Mouse (Mus musculus) hematopoietic stem cell, adult 5-6 weeks (primary cell): ENCODE measurements at regions not wholly inside any gene's neighbourhood (a gene's known extent, or its start where the extent isn't known, plus 50 kb on each side); places are given as distances from the start of the nearest gene placed in this dataset.

Experiments
- ATAC-seq, 2 experiments: fragments of 125-278 bp in 1 of 2; replicated peaks in 1 of 2; 2 replicates each; pipeline ENCODE4 v1.8.0; 2016 to 2017; ENCODE audit warnings: inconsistent platforms in 2 of 2, mild to moderate bottlenecking in 2 of 2, moderate number of reproducible peaks in 2 of 2, low read depth in 1 of 2, moderate TSS enrichment in 1 of 2; ENCODE audit not compliant: low FRiP score in 2 of 2, poor library complexity in 2 of 2, severe bottlenecking in 2 of 2, insufficient read depth in 1 of 2, low TSS enrichment in 1 of 2

- ATAC-seq = no peak
Measured at GRCm38 (mm10) chr3:99665363-99665762, 219.8 kb upstream of the Spag17 start.

GRCm38 (mm10) chr3:99665902-99666768 is 219.1 kb upstream of the Spag17 start:
- no peak for ATAC-seq

- ATAC-seq = no peak
Measured at GRCm38 (mm10) chr3:99674145-99674544, 211.1 kb upstream of the Spag17 start.

- ATAC-seq = no peak
Measured at GRCm38 (mm10) chr3:99709506-99709905, 175.7 kb upstream of the Spag17 start.

GRCm38 (mm10) chr3:99716381-99716780 is 168.8 kb upstream of the Spag17 start:
- ATAC-seq = no peak

GRCm38 (mm10) chr3:99738093-99738803 is 147.0 kb upstream of the Spag17 start:
- ATAC-seq = no peak

- no peak for ATAC-seq
Measured at GRCm38 (mm10) chr3:99739654-99740053, 145.6 kb upstream of the Spag17 start.

GRCm38 (mm10) chr3:99741249-99742222 is 143.7 kb upstream of the Spag17 start:
- ATAC-seq = no peak

GRCm38 (mm10) chr3:99749725-99750124 is 135.5 kb upstream of the Spag17 start:
- ATAC-seq = no peak

GRCm38 (mm10) chr3:99778526-99778925 is 106.7 kb upstream of the Spag17 start:
- no peak for ATAC-seq

- no peak for ATAC-seq
Measured at GRCm38 (mm10) chr3:99785955-99786529, 99.2 kb upstream of the Spag17 start.

GRCm38 (mm10) chr3:99791316-99791715 is 93.9 kb upstream of the Spag17 start:
- no peak for ATAC-seq

GRCm38 (mm10) chr3:99793622-99794021 is 91.6 kb upstream of the Spag17 start:
- ATAC-seq = no peak

- no peak for ATAC-seq
Measured at GRCm38 (mm10) chr3:99795835-99796234, 89.4 kb upstream of the Spag17 start.

- ATAC-seq = no peak
Measured at GRCm38 (mm10) chr3:99797791-99798190, 87.4 kb upstream of the Spag17 start.

- ATAC-seq = no peak
Measured at GRCm38 (mm10) chr3:99810532-99810931, 74.7 kb upstream of the Spag17 start.

- no peak for ATAC-seq
Measured at GRCm38 (mm10) chr3:99811276-99811675, 73.9 kb upstream of the Spag17 start.
